Mouse (Mus musculus): ENCODE data around the gene Bad.

Bad gene

GRCm38 (mm10) chr19:6969665-6970381 is 28.2 kb downstream of the Bad start:
- DNase-seq, result peak; percentile 59

GRCm38 (mm10) chr19:6970460-6971085 is 28.9 kb downstream of the Bad start:
- no peak for DNase-seq

GRCm38 (mm10) chr19:6971644-6972043 is 30.0 kb downstream of the Bad start:
- no peak for DNase-seq

GRCm38 (mm10) chr19:6972247-6972917 is 30.7 kb downstream of the Bad start:
- no peak for DNase-seq

GRCm38 (mm10) chr19:6973581-6974190 is 32.0 kb downstream of the Bad start:
- DNase-seq, result no peak

GRCm38 (mm10) chr19:6974211-6975205 is 32.8 kb downstream of the Bad start, which contains the start of gene Ppp1r14b:
Ppp1r14b (plus strand) TSS chr19:6974968.
- peak; percentile 80 for DNase-seq

GRCm38 (mm10) chr19:6975537-6976521 is 34.2 kb downstream of the Bad start, which contains the start of gene Plcb3:
Plcb3 (minus strand) TSS chr19:6976470.
- peak; percentile 60 for DNase-seq

- no peak for DNase-seq
Measured at GRCm38 (mm10) chr19:6977759-6978638, 36.3 kb downstream of the Bad start.

- no peak for DNase-seq
Measured at GRCm38 (mm10) chr19:6978639-6978974, 36.9 kb downstream of the Bad start.

- no peak for DNase-seq
Measured at GRCm38 (mm10) chr19:6979001-6979479, 37.4 kb downstream of the Bad start.

GRCm38 (mm10) chr19:6979486-6980380 is 38.1 kb downstream of the Bad start:
- peak; percentile 100 for DNase-seq

- DNase-seq, result peak; percentile 98
Measured at GRCm38 (mm10) chr19:6980381-6981093, 38.9 kb downstream of the Bad start, which contains the start of gene Fkbp2. Fkbp2 (minus strand) TSS chr19:6980501.

GRCm38 (mm10) chr19:6981465-6981864 is 39.8 kb downstream of the Bad start:
- DNase-seq, result no peak

- DNase-seq, result no peak
Measured at GRCm38 (mm10) chr19:6983621-6984020, 42.0 kb downstream of the Bad start.

- DNase-seq, result no peak
Measured at GRCm38 (mm10) chr19:6985300-6985699, 43.6 kb downstream of the Bad start.

GRCm38 (mm10) chr19:6985951-6986708 is 44.5 kb downstream of the Bad start:
- no peak for DNase-seq

All from right cerebral cortex, postnatal 4 days (tissue).